Mouse (Mus musculus): ENCODE results near the gene Art3. TPM values are rescaled to one million over a fixed set of nuclear protein-coding genes. Genes with fewer than 3 reads are reported as not detected.
A peak's percentile ranks its signal among the peaks of the same experiment; 100 is the strongest.

The Art3 gene
- polyA plus RNA-seq, 1 experiment from 2014 or later, result 1.2 TPM

DNA sequence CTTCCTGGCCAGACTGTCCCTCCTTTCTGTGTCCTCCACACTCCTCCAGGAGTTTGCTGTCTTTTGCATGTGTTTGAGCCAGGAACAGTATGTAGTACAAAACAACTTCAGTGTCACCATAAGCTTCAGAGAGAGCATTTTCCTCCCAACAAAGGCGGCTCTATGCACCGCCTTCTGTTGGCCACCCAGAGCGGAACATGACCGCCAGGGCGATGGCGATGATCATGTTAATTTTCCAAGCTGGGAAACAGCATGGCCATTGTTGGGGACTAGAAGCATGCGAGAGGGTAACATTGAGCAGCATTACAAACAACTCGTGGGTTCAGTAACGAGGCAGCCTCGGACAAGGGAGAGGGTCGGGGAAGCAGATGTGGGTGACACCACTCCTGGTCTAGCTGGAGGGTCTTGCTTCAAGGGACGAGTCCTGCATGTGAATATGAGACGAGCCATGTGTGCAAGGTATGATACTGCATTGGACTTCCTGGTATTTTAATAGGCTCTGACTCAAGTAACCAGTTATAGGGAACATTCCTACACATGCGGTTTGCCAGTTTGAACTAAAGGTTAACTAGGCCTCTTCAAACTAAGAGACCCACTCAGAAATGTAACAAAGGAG lies 39.8 kb downstream of the Art3 start:
- no peak for DNase-seq (ENCODE audit: extremely low spot score, low spot score)
- H3K4me1 ChIP-seq, result peaks cover 8% of the 10 kb centered on the region; the same call in 1 of the 2 replicates
- H3K4me3 ChIP-seq, result no peak overlapping the region
- no peak overlapping the region; the same call in 1 of the 2 replicates for H3K27ac ChIP-seq
- H3K9me3 ChIP-seq, result no peaks in the 10 kb centered on the region
- no peaks in the 10 kb centered on the region for H3K27me3 ChIP-seq (ENCODE audit: poor library complexity, severe bottlenecking)
- H3K36me3 ChIP-seq (replicated peaks), result no peaks in the 10 kb centered on the region
- 78% methylated on average over 14 of the region's 14 CpGs for WGBS

DNA sequence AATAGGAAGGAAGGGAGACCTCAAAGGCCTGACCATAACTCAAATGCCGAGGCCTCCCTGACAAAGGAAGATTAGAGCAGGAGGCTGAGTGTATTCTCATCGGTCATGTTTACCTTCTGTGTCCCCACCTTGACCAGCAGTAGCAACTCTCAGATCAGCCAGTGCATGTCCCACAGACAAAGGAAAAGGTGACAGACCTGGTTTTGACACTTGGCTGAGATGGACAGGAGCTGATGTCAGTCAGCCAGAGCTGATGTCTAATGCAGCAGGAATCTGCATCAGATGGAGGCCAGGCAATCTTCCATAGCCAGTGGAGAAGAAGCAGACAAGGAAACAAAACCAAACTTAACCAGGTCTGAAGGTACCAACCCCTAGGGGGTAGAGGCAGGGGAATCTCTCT lies 41.0 kb downstream of the Art3 start:
- no peak overlapping the region for H3K4me3 ChIP-seq
- H3K9me3 ChIP-seq, result no peaks in the 10 kb centered on the region
- peaks cover 17% of the 10 kb centered on the region for H3K4me1 ChIP-seq
- H3K27me3 ChIP-seq (ENCODE audit: poor library complexity, severe bottlenecking), result no peaks in the 10 kb centered on the region
- H3K36me3 ChIP-seq (replicated peaks), result no peaks in the 10 kb centered on the region
- WGBS, result 80% methylated on average over 2 of the region's 2 CpGs
- no peak for DNase-seq (ENCODE audit: extremely low spot score, low spot score)
- no peak overlapping the region for H3K27ac ChIP-seq

DNA sequence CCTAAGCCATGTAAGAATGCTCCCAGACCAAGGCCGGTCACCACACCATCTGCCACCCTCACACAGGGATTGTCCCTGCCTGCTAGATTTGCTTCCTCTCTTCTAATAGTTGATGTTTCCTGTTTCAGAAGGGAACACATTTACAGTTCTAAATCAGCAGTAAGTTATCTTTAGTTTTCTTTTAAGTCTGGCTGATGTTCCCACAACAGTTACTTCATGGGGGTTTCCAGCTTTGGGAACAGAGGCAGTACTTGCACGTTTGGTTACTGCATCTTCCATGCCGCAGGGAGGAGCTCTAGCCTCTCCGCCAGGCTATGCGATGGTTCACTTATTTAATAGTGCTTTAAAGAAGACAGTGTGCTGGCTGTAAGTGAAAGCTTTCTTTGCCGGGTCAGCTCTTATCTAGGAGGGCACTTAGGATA lies 43.1 kb downstream of the Art3 start:
- Histone ChIP-seq H3K27me3 (ENCODE audit: poor library complexity, severe bottlenecking) (no peaks in the 10 kb centered on the region), H3K27ac (no peak overlapping the region), H3K36me3 (replicated peaks) (no peaks in the 10 kb centered on the region), H3K9me3 (no peaks in the 10 kb centered on the region), H3K4me1 (peaks cover 17% of the 10 kb centered on the region), H3K4me3 (no peak overlapping the region)
- 85% methylated on average over 6 of the region's 6 CpGs for WGBS
- no peak for DNase-seq (ENCODE audit: extremely low spot score, low spot score)

GRCm38 (mm10) chr5:92375368-92375767 lies 43.7 kb downstream of the Art3 start:
- no peak overlapping the region for H3K27ac ChIP-seq
- WGBS, result 89% methylated on average over 17 of the region's 17 CpGs

GRCm38 (mm10) chr5:92376795-92377405 lies 45.3 kb downstream of the Art3 start:
- H3K4me3 ChIP-seq, result no peak overlapping the region
- H3K27me3 ChIP-seq (ENCODE audit: poor library complexity, severe bottlenecking), result no peaks in the 10 kb centered on the region
- no peaks in the 10 kb centered on the region for H3K36me3 ChIP-seq (replicated peaks)
- DNase-seq (ENCODE audit: extremely low spot score, low spot score), result no peak
- 59% methylated on average over 13 of the region's 13 CpGs for WGBS
- H3K4me1 ChIP-seq, result peaks cover 10% of the 10 kb centered on the region
- 0 out of 2 replicates have a peak overlapping the region, but pooled peaks have one; percentile 31 for H3K27ac ChIP-seq
- H3K9me3 ChIP-seq, result no peaks in the 10 kb centered on the region

More at GRCm38 (mm10) chr5:92375368-92375767, 43.7 kb downstream of the Art3 start:
- Histone ChIP-seq H3K4me3 (no peak overlapping the region), H3K9me3 (no peaks in the 10 kb centered on the region), H3K4me1 (peaks cover 17% of the 10 kb centered on the region), H3K36me3 (replicated peaks) (no peaks in the 10 kb centered on the region), H3K27me3 (ENCODE audit: poor library complexity, severe bottlenecking) (no peaks in the 10 kb centered on the region)
- no peak for DNase-seq (ENCODE audit: extremely low spot score, low spot score)

DNA sequence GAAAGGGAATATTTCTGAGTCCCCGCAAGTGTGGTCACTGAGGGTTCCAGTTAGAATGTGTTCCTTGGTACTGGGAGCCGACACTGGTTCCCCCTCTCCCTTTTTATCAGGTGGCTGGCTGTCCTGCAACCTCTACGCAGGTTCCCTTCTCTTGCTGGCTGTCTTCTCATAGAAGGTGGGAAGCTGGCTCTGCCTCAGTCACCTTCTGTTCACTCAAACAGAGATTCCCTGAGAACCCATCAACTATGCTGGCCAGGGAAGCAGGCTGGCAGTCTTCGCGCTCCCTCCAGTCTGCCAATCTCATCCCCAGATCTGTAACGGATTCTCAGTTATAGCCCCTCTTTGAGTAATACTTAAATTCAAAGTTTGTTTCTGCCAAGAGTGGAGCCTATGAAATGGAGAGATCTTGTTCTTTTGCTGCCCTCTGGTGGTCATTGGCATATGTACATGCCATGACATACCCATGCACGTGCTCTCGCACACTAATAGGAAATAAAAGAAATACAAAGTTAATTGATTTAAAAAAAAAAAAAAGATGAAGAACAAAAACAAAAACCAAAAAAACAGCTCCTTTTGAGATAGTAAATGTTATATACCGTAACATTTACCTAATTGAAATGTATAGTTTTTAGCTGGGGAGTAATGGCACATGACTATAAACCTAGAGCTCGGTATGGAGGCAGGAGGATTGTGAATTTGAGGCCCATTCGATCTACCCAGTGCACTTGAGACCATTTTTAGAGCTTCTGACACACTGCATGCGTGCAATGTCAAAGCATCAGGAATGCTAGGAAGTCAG lies 50.1 kb downstream of the Art3 start:
- Histone ChIP-seq H3K36me3 (replicated peaks) (no peaks in the 10 kb centered on the region), H3K9me3 (no peaks in the 10 kb centered on the region), H3K4me3 (no peak overlapping the region), H3K4me1 (peaks cover 8% of the 10 kb centered on the region), H3K27me3 (ENCODE audit: poor library complexity, severe bottlenecking) (no peaks in the 10 kb centered on the region), H3K27ac (peak overlapping the region; percentile 17; the same call in 1 of the 2 replicates)
- peak; percentile 67 for DNase-seq (ENCODE audit: extremely low spot score, low spot score)
- 41% methylated on average over 12 of the region's 12 CpGs for WGBS

- H3K4me1 ChIP-seq, result peaks cover 2% of the 10 kb centered on the region
Measured at GRCm38 (mm10) chr5:92382349-92382679, 50.7 kb downstream of the Art3 start.

GRCm38 (mm10) chr5:92383747-92384146 lies 52.1 kb downstream of the Art3 start:
- 75% methylated on average over 7 of the region's 7 CpGs for WGBS
- H3K27ac ChIP-seq, result no peak overlapping the region
- no peak for DNase-seq (ENCODE audit: extremely low spot score, low spot score)

More at GRCm38 (mm10) chr5:92382349-92382679, 50.7 kb downstream of the Art3 start:
- no peaks in the 10 kb centered on the region for H3K27me3 ChIP-seq (ENCODE audit: poor library complexity, severe bottlenecking)
- no peak overlapping the region for H3K4me3 ChIP-seq
- H3K9me3 ChIP-seq, result no peaks in the 10 kb centered on the region
- no peak for DNase-seq (ENCODE audit: extremely low spot score, low spot score)
- H3K27ac ChIP-seq, result no peak overlapping the region
- 69% methylated on average over 9 of the region's 9 CpGs for WGBS
- H3K36me3 ChIP-seq (replicated peaks), result no peaks in the 10 kb centered on the region

GRCm38 (mm10) chr5:92384855-92385254 lies 53.2 kb downstream of the Art3 start:
- H3K27me3 ChIP-seq (ENCODE audit: poor library complexity, severe bottlenecking), result peaks cover 9% of the 10 kb centered on the region
- H3K4me1 ChIP-seq, result no peaks in the 10 kb centered on the region
- no peaks in the 10 kb centered on the region for H3K36me3 ChIP-seq (replicated peaks)
- H3K9me3 ChIP-seq, result no peaks in the 10 kb centered on the region
- no peak overlapping the region for H3K27ac ChIP-seq
- H3K4me3 ChIP-seq, result no peak overlapping the region
- DNase-seq (ENCODE audit: extremely low spot score, low spot score), result no peak
- 45% methylated on average over 7 of the region's 7 CpGs for WGBS

More at GRCm38 (mm10) chr5:92383747-92384146, 52.1 kb downstream of the Art3 start:
- Histone ChIP-seq H3K27me3 (ENCODE audit: poor library complexity, severe bottlenecking) (0 out of 2 replicates have a peak, but pooled peaks cover under 1% of the 10 kb centered on the region), H3K4me3 (no peak overlapping the region), H3K4me1 (no peaks in the 10 kb centered on the region), H3K36me3 (replicated peaks) (no peaks in the 10 kb centered on the region), H3K9me3 (no peaks in the 10 kb centered on the region)

DNA sequence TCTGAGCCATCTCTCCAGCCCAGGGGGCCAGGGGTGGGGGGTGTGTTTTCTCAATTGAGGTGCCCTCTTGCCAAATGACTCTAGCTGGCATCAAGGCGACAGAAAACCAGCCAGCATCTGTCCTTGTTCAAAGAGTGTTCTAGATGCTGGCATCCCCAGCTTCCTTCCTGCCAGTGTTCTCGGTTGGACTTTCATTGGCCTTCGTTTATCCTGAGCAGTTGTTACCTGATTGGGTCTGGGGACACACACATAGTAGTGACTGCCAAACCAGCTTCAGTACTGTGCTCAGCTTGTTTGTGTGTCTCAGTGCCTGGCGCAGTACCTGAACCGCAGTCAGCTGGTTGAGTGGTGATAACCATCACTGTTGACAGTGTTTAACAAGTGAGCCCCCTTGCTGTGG lies 54.5 kb downstream of the Art3 start:
- Histone ChIP-seq H3K27ac (no peak overlapping the region), H3K36me3 (replicated peaks) (no peaks in the 10 kb centered on the region), H3K27me3 (ENCODE audit: poor library complexity, severe bottlenecking) (peaks cover 22% of the 10 kb centered on the region), H3K9me3 (no peaks in the 10 kb centered on the region), H3K4me1 (no peaks in the 10 kb centered on the region), H3K4me3 (no peak overlapping the region)
- no peak for DNase-seq (ENCODE audit: extremely low spot score, low spot score)
- 85% methylated on average over 5 of the region's 5 CpGs for WGBS

DNA sequence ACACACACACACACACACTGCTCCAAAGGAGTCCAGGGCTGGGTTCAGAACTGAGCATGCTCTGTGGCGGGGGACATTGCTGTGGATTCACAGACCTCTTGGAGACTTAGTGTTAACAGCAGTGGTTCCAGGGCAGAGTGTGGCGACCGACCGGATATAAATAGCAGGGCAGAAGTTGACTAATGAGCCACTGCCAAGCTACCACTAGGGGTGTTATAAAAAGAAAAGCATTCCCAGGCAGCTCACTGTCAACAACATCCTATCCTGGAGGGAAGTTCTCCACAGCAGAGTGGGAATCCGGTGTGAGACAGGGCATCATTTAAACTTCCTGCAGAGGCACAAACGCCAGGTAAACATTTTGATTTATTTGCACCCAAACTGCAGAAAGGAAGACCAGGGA lies 55.0 kb downstream of the Art3 start:
- 61% methylated on average over 6 of the region's 6 CpGs for WGBS
- Histone ChIP-seq H3K9me3 (no peaks in the 10 kb centered on the region), H3K4me3 (no peak overlapping the region), H3K4me1 (no peaks in the 10 kb centered on the region), H3K36me3 (replicated peaks) (no peaks in the 10 kb centered on the region), H3K27me3 (ENCODE audit: poor library complexity, severe bottlenecking) (peaks cover 27% of the 10 kb centered on the region), H3K27ac (no peak overlapping the region)
- DNase-seq (ENCODE audit: extremely low spot score, low spot score), result no peak

- 86% methylated on average over 11 of the region's 11 CpGs for WGBS
- H3K9me3 ChIP-seq, result no peaks in the 10 kb centered on the region
- DNase-seq (ENCODE audit: extremely low spot score, low spot score), result no peak
- H3K27me3 ChIP-seq (ENCODE audit: poor library complexity, severe bottlenecking), result peaks cover 35% of the 10 kb centered on the region
- H3K36me3 ChIP-seq (replicated peaks), result no peaks in the 10 kb centered on the region
- H3K4me1 ChIP-seq, result 0 out of 2 replicates have a peak, but pooled peaks cover 5% of the 10 kb centered on the region
- H3K4me3 ChIP-seq, result no peak overlapping the region
- H3K27ac ChIP-seq, result no peak overlapping the region
Measured at GRCm38 (mm10) chr5:92387433-92387832, 55.8 kb downstream of the Art3 start.

DNA sequence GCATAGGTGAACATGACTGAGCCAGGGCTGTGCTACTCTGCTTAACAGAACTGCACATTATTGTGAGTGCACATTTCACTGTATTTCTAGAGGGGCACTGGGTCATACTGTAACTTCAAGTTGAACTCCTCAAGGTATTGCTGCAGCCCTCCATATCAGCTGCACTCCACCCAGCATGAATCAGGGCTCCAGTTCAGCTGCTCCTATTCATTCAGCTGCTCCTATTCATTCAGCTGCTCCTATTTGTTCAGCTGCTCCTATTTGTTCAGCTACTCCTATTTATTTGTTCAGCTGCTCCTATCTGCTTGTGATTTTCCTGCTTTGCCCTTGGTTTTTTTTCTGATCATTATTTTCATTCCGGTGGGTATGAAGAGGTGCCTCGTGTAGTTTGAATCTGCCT lies 58.4 kb downstream of the Art3 start:
- Histone ChIP-seq H3K9me3 (no peaks in the 10 kb centered on the region), H3K27ac (no peak overlapping the region), H3K36me3 (replicated peaks) (no peaks in the 10 kb centered on the region), H3K4me3 (no peak overlapping the region), H3K4me1 (peaks cover 11% of the 10 kb centered on the region; the same call in 1 of the 2 replicates), H3K27me3 (ENCODE audit: poor library complexity, severe bottlenecking) (peaks cover 60% of the 10 kb centered on the region)
- DNase-seq (ENCODE audit: extremely low spot score, low spot score), result no peak
- WGBS, result 83% methylated on average over 2 of the region's 2 CpGs
